Mouse (Mus musculus): ENCODE measurements around the gene Cebpe. TPM values are rescaled to one million over a fixed set of nuclear protein-coding genes. Genes with fewer than 3 reads are reported as not detected.

Gene Cebpe
- polyA plus RNA-seq, 1 experiment from 2014 or later = not detected

- H3K4me1 ChIP-seq = 0 out of 2 replicates have a peak, but pooled peaks cover 3% of the 10 kb centered on the region
- ATAC-seq (ENCODE audit: extremely low read depth, insufficient number of reproducible peaks, low FRiP score, low TSS enrichment) = no peak
- 80% methylated on average over 2 of the region's 2 CpGs for WGBS
- no peak overlapping the region for H3K27ac ChIP-seq (replicated peaks)
- H3K4me2 ChIP-seq = no peak overlapping the region
- no peaks in the 10 kb centered on the region for H3K9me3 ChIP-seq
- H3K36me3 ChIP-seq = peaks cover 86% of the 10 kb centered on the region
- H3K27me3 ChIP-seq (replicated peaks) = no peaks in the 10 kb centered on the region
- H3K4me3 ChIP-seq = no peak overlapping the region
- no peak overlapping the region for H3K9ac ChIP-seq
Measured at GRCm38 (mm10) chr14:54674317-54674716, 37.7 kb downstream of the Cebpe start.

DNA sequence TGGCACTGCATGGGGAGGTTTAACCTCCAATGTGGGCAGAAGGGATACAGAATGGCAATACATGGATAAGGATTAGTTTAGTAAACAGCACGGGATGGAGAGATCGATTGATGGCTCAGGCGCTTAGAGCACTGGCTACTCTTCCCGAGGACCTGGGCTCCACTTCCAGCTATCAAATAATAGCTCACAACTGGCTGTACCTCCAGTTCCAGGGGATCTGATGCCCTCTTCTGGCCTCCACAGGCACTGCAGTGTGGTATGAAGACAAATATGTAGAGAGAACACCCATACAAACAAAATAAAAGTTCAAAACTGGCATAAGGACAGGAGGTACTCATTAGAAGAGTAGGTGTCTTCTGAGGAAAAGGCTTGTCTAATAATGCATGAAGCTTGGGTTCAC is 42.6 kb downstream of the Cebpe start:
- H3K4me2 ChIP-seq = no peak overlapping the region
- H3K4me1 ChIP-seq = 0 out of 2 replicates have a peak, but pooled peaks cover 3% of the 10 kb centered on the region
- H3K9me3 ChIP-seq = no peaks in the 10 kb centered on the region
- peaks cover 90% of the 10 kb centered on the region for H3K36me3 ChIP-seq
- H3K4me3 ChIP-seq = no peak overlapping the region
- no peaks in the 10 kb centered on the region for H3K27me3 ChIP-seq (replicated peaks)
- ATAC-seq (ENCODE audit: extremely low read depth, insufficient number of reproducible peaks, low FRiP score, low TSS enrichment) = no peak
- H3K27ac ChIP-seq (replicated peaks) = no peak overlapping the region
- 79% methylated on average over 4 of the region's 4 CpGs for WGBS
- no peak overlapping the region for H3K9ac ChIP-seq

DNA sequence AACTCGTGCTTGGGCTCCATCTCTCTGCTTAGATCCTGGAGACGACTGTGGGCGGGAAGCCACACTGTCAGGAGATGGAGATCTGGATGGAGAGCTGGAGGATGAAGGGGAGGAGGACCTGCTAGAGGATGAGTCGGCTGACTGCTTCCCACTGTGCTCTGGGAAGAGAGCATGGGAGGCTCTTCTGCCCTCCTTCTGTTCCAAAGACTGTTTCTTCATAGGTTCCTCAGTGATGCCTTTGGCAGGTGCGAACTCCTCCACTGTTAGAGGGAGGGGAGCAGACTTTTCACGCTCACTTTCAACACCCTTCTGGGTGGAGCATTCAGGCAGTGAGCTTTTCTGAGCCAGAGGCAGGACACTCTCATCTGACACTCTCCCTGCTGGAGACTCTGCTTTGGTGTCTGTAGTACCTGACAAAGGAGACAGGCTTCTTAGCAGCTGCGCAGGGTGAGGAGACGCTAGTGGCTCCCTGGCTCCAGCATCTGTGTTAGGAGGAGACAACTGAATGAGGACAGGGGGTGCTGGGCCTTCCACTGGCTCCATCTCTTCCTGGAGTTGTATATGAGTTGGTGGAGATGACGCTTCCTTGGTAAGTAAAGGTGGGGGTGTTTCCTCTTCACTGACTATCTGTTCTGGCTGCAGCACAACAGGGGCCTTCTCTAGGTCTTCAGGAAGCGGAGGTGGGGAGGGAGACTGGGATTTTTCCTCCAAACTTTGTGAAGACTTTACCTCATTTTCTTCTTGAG is 47.3 kb downstream of the Cebpe start:
- Histone ChIP-seq H3K36me3 (peaks cover 97% of the 10 kb centered on the region), H3K4me2 (no peak overlapping the region), H3K9me3 (no peaks in the 10 kb centered on the region)

More for the DNA sequence above, 47.3 kb downstream of the Cebpe start:
- WGBS = 87% methylated on average over 10 of the region's 10 CpGs
- ATAC-seq (ENCODE audit: extremely low read depth, insufficient number of reproducible peaks, low FRiP score, low TSS enrichment) = no peak
- no peak overlapping the region for H3K4me3 ChIP-seq
- H3K27me3 ChIP-seq (replicated peaks) = no peaks in the 10 kb centered on the region
- H3K9ac ChIP-seq = no peak overlapping the region
- no peak overlapping the region for H3K27ac ChIP-seq (replicated peaks)
- no peaks in the 10 kb centered on the region for H3K4me1 ChIP-seq

Other genes with a start within 250 kb of the Cebpe start
- 42.1 and 42.2 TPM in 2 replicates for gene Lrp10, start 248.0 kb downstream of the Cebpe start, polyA plus RNA-seq (2015; fragmentation: Nextera tagmentation; extraction: Ambion mirVana)
- 1.6 and 2.0 TPM in 2 replicates for gene Rem2, start 236.1 kb downstream of the Cebpe start, polyA plus RNA-seq (2015; fragmentation: Nextera tagmentation; extraction: Ambion mirVana)
- 58.5 and 64.5 TPM in 2 replicates for gene Prmt5, start 194.6 kb downstream of the Cebpe start, polyA plus RNA-seq (2015; fragmentation: Nextera tagmentation; extraction: Ambion mirVana)
- 42.0 and 43.5 TPM in 2 replicates for gene Haus4, start 157.6 kb downstream of the Cebpe start, polyA plus RNA-seq (2015; fragmentation: Nextera tagmentation; extraction: Ambion mirVana)
- gene Ajuba, start 134.6 kb downstream of the Cebpe start, polyA plus RNA-seq (2015; fragmentation: Nextera tagmentation; extraction: Ambion mirVana) = 28.1 and 29.6 TPM in 2 replicates
- 5.8 and 6.0 TPM in 2 replicates for gene 4931414P19Rik, start 106.2 kb downstream of the Cebpe start, polyA plus RNA-seq (2015; fragmentation: Nextera tagmentation; extraction: Ambion mirVana)
- 323 and 363 TPM in 2 replicates for gene Psmb5, start 94.2 kb downstream of the Cebpe start, polyA plus RNA-seq (2015; fragmentation: Nextera tagmentation; extraction: Ambion mirVana)
- gene Psmb11, start 90.7 kb downstream of the Cebpe start, polyA plus RNA-seq (2015; fragmentation: Nextera tagmentation; extraction: Ambion mirVana) = 0.23 and 0.68 TPM in 2 replicates
- gene Gm17606, start 71.2 kb downstream of the Cebpe start, polyA plus RNA-seq (2015; fragmentation: Nextera tagmentation; extraction: Ambion mirVana) = not detected in 2 replicates
- 1.7 and 2.1 TPM in 2 replicates for gene Cdh24, start 70.8 kb downstream of the Cebpe start, polyA plus RNA-seq (2015; fragmentation: Nextera tagmentation; extraction: Ambion mirVana)
- gene 1700123O20Rik, start 26.0 kb downstream of the Cebpe start, polyA plus RNA-seq (2015; fragmentation: Nextera tagmentation; extraction: Ambion mirVana) = 48.1 and 49.2 TPM in 2 replicates
- 81.2 and 85.3 TPM in 2 replicates for gene Acin1, start 25.2 kb downstream of the Cebpe start, polyA plus RNA-seq (2015; fragmentation: Nextera tagmentation; extraction: Ambion mirVana)
- gene Gm29776, start 13.3 kb downstream of the Cebpe start, polyA plus RNA-seq (2015; fragmentation: Nextera tagmentation; extraction: Ambion mirVana) = 0.16 and 0.18 TPM in 2 replicates
- 3.4 and 4.0 TPM in 2 replicates for gene Slc7a8, start 69.8 kb upstream of the Cebpe start, polyA plus RNA-seq (2015; fragmentation: Nextera tagmentation; extraction: Ambion mirVana)
- not detected in 2 replicates for gene Rnf212b, start 102.0 kb upstream of the Cebpe start, polyA plus RNA-seq (2015; fragmentation: Nextera tagmentation; extraction: Ambion mirVana)
- 5.3 and 8.0 TPM in 2 replicates for gene Homez, start 158.8 kb upstream of the Cebpe start, polyA plus RNA-seq (2015; fragmentation: Nextera tagmentation; extraction: Ambion mirVana)
- 1.1 and 1.7 TPM in 2 replicates for gene Ppp1r3e, start 165.4 kb upstream of the Cebpe start, polyA plus RNA-seq (2015; fragmentation: Nextera tagmentation; extraction: Ambion mirVana)
- 2.5 and 2.6 TPM in 2 replicates for gene Bcl2l2, start 171.2 kb upstream of the Cebpe start, polyA plus RNA-seq (2015; fragmentation: Nextera tagmentation; extraction: Ambion mirVana)
- not detected in 2 replicates for gene Gm20521, start 171.3 kb upstream of the Cebpe start, polyA plus RNA-seq (2015; fragmentation: Nextera tagmentation; extraction: Ambion mirVana)
- gene Pabpn1, start 180.3 kb upstream of the Cebpe start, polyA plus RNA-seq (2015; fragmentation: Nextera tagmentation; extraction: Ambion mirVana) = 72.3 and 74.0 TPM in 2 replicates
- gene Slc22a17, start 201.0 kb upstream of the Cebpe start, polyA plus RNA-seq (2015; fragmentation: Nextera tagmentation; extraction: Ambion mirVana) = 33.9 and 37.4 TPM in 2 replicates
- 13.3 and 13.9 TPM in 2 replicates for gene Efs, start 214.0 kb upstream of the Cebpe start, polyA plus RNA-seq (2015; fragmentation: Nextera tagmentation; extraction: Ambion mirVana)
- not detected in 2 replicates for gene Il25, start 220.5 kb upstream of the Cebpe start, polyA plus RNA-seq (2015; fragmentation: Nextera tagmentation; extraction: Ambion mirVana)
- gene Cmtm5, start 224.1 kb upstream of the Cebpe start, polyA plus RNA-seq (2015; fragmentation: Nextera tagmentation; extraction: Ambion mirVana) = 0.49 and 0.98 TPM in 2 replicates